Mouse (Mus musculus) heart, postnatal 0 days (tissue): ENCODE measurements around the gene Ddo. TPM values are rescaled to one million over a fixed set of nuclear protein-coding genes. Genes with fewer than 3 reads are reported as not detected.

Experiments used
- ATAC-seq: fragments of 200-750 bp; cut with Nextera tagmentation; 2 replicates; pipeline ENCODE4 v1.8.0; 2017; ENCODE audit warnings: low read depth, moderate number of reproducible peaks, moderate library complexity; ENCODE audit not compliant: insufficient read depth
- DNase-seq: peaks from one replicate; pipeline ENCODE4 v3.0.0-alpha.2; 2016; ENCODE audit warnings: low spot score
- H3K27ac ChIP-seq: fragments of 300-500 bp; sonication (generic); 2 replicates; pipeline ENCODE4 v1.5.1; 2014; ENCODE audit warnings: low read depth, mild to moderate bottlenecking
- H3K27me3 ChIP-seq: fragments of 300-500 bp; sonication (generic); 2 replicates; pipeline ENCODE4 v1.6.1; 2014; ENCODE audit warnings: low read length, mixed read lengths; ENCODE audit not compliant: control insufficient read depth, insufficient read depth
- H3K36me3 ChIP-seq: fragments of 300-500 bp; sonication (generic); replicated peaks from 2 replicates; pipeline ENCODE4 v1.6.1; 2014; ENCODE audit warnings: low read length, mixed read lengths; ENCODE audit not compliant: control insufficient read depth, insufficient read depth
- H3K4me1 ChIP-seq: fragments of 300-500 bp; sonication (generic); 2 replicates; pipeline ENCODE4 v1.6.1; 2014; ENCODE audit warnings: antibody characterized with exemption; ENCODE audit not compliant: control insufficient read depth, insufficient read depth
- H3K4me2 ChIP-seq: fragments of 300-500 bp; sonication (generic); 2 replicates; pipeline ENCODE4 v1.6.1; 2014; ENCODE audit warnings: low read depth, mild to moderate bottlenecking, low read length, moderate library complexity
- H3K4me3 ChIP-seq: fragments of 300-500 bp; sonication (generic); 2 replicates; pipeline ENCODE4 v1.5.1; 2014; ENCODE audit warnings: low read depth, low read length
- H3K9ac ChIP-seq: fragments of 300-500 bp; sonication (generic); replicated peaks from 2 replicates; pipeline ENCODE4 v1.6.1; 2014; ENCODE audit warnings: low read depth, low read length, mixed read lengths
- H3K9me3 ChIP-seq: fragments of 300-500 bp; sonication (generic); replicated peaks from 2 replicates; pipeline ENCODE4 v1.6.1; 2016; ENCODE audit warnings: low read length; ENCODE audit not compliant: control insufficient read depth
- CTCF ChIP-seq: IDR thresholded peaks from 2 replicates; pipeline ENCODE4 v1.5.1; 2016; ENCODE audit warnings: antibody characterized with exemption, control low read depth, low read depth
- EP300 ChIP-seq: IDR thresholded peaks from 2 replicates; pipeline ENCODE4 v1.6.1; 2016; ENCODE audit warnings: antibody characterized with exemption, low read depth
- WGBS: fragments of 180-500 bp; shearing (Covaris S2); extraction: QIAGEN DNeasy Blood & Tissue Kit; methylation state at CpG from one replicate; pipeline ENCODE4 v1.1.7; 2014; 5-methylcytosine and 5-hydroxymethylcytosine counted together
- polyA plus RNA-seq: library from polyadenylated mRNA; unstranded; fragments of >200 nt; fragmentation: Nextera tagmentation; extraction: Ambion mirVana; gene quantifications from 2 replicates; pipeline ENCODE4 v1.2.1, GENCODE M21; 2015
- total RNA-seq: library from RNA; depleted of rRNA; stranded (reverse); fragments of >200 nt; gene quantifications from 2 replicates; pipeline ENCODE4 v1.2.3, GENCODE M21; 2014; ENCODE audit warnings: low replicate concordance; rRNA removed

The Ddo gene
- total and polyA plus RNA-seq, 2 experiments from 2014 or later = 26.7 to 41.4 TPM

- no peak overlapping the region for H3K4me3 ChIP-seq
Observed at GRCm38 (mm10) chr10:40725471-40725870, 95.7 kb downstream of the Ddo start.

GRCm38 (mm10) chr10:40726288-40726902 is 96.6 kb downstream of the Ddo start:
- 68% methylated on average over 11 of the region's 11 CpGs for WGBS
- Histone ChIP-seq H3K27ac (no peak overlapping the region), H3K4me2 (no peak overlapping the region), H3K36me3 (no peaks in the 10 kb centered on the region), H3K9ac (no peak overlapping the region), H3K27me3 (no peaks in the 10 kb centered on the region), H3K4me1 (no peaks in the 10 kb centered on the region), H3K9me3 (no peaks in the 10 kb centered on the region), H3K4me3 (no peak overlapping the region)
- DNase-seq (no peak), ATAC-seq (no peak)
- no peak for TF ChIP-seq EP300
- TF ChIP-seq CTCF = no peak

More at GRCm38 (mm10) chr10:40725471-40725870, 95.7 kb downstream of the Ddo start:
- no peak for DNase-seq
- Histone ChIP-seq H3K27ac (no peak overlapping the region), H3K4me2 (no peak overlapping the region), H3K36me3 (no peaks in the 10 kb centered on the region), H3K9me3 (no peaks in the 10 kb centered on the region), H3K27me3 (no peaks in the 10 kb centered on the region), H3K4me1 (no peaks in the 10 kb centered on the region), H3K9ac (no peak overlapping the region)
- no peak for ATAC-seq
- 81% methylated on average over 4 of the region's 4 CpGs for WGBS
- no peak for TF ChIP-seq CTCF
- TF ChIP-seq EP300 = no peak

- no peaks in the 10 kb centered on the region for H3K9me3 ChIP-seq
- ATAC-seq = no peak
- H3K27me3 ChIP-seq = no peaks in the 10 kb centered on the region
- WGBS = 73% methylated on average over 5 of the region's 5 CpGs
- H3K4me3 ChIP-seq = no peak overlapping the region
- no peaks in the 10 kb centered on the region for H3K4me1 ChIP-seq
- H3K4me2 ChIP-seq = no peak overlapping the region
- TF ChIP-seq EP300 (no peak), CTCF (no peak)
- no peak overlapping the region for H3K27ac ChIP-seq
- no peak overlapping the region for H3K9ac ChIP-seq
- DNase-seq = no peak
- H3K36me3 ChIP-seq = no peaks in the 10 kb centered on the region
Observed at GRCm38 (mm10) chr10:40726989-40727388, 97.2 kb downstream of the Ddo start.

GRCm38 (mm10) chr10:40730200-40730599 is 100.4 kb downstream of the Ddo start:
- Histone ChIP-seq H3K27me3 (no peaks in the 10 kb centered on the region), H3K9ac (no peak overlapping the region), H3K4me2 (no peak overlapping the region), H3K36me3 (no peaks in the 10 kb centered on the region), H3K4me1 (no peaks in the 10 kb centered on the region), H3K9me3 (no peaks in the 10 kb centered on the region), H3K27ac (no peak overlapping the region), H3K4me3 (no peak overlapping the region)
- DNase-seq (no peak), ATAC-seq (no peak)
- 73% methylated on average over 5 of the region's 5 CpGs for WGBS
- TF ChIP-seq EP300 (no peak), CTCF (no peak)

Other genes starting within 250 kb of the Ddo start
- gene Slc22a16, start 59.7 kb upstream of the Ddo start, total RNA-seq = not detected in 2 replicates
- gene Slc22a16, start 59.7 kb upstream of the Ddo start, polyA plus RNA-seq = not detected in 2 replicates
- gene Mettl24, start 53.3 kb downstream of the Ddo start, total RNA-seq = 0.43 and 4.7 TPM in 2 replicates
- 2.9 and 3.0 TPM in 2 replicates for gene Mettl24, start 53.3 kb downstream of the Ddo start, polyA plus RNA-seq